Mouse (Mus musculus): ENCODE measurements around the gene Alpk1. TPM values are rescaled to one million over a fixed set of nuclear protein-coding genes. Genes with fewer than 3 reads are reported as not detected.

The Alpk1 gene
- polyA plus RNA-seq, 1 experiment from 2014 or later, result 1.2 TPM

- 0 out of 2 replicates have a peak, but pooled peaks have one; percentile 47 for ATAC-seq (ENCODE audit: low read depth)
- H3K27ac ChIP-seq (replicated peaks; ENCODE audit: low read depth, low read length), result no peak overlapping the region
- H3K4me3 ChIP-seq (ENCODE audit: low read depth, low read length), result no peak overlapping the region
- H3K36me3 ChIP-seq (ENCODE audit: control insufficient read depth, insufficient read depth, low read length), result no peaks in the 10 kb centered on the region
- 16% methylated on average over 8 of the region's 8 CpGs for WGBS
- peak; percentile 79 for DNase-seq (ENCODE audit: low spot score)
- H3K9me3 ChIP-seq (ENCODE audit: control insufficient read depth, low read length), result no peaks in the 10 kb centered on the region
- no peak overlapping the region for H3K4me2 ChIP-seq (ENCODE audit: low read depth, low read length)
- no peaks in the 10 kb centered on the region for H3K4me1 ChIP-seq (ENCODE audit: control insufficient read depth, insufficient read depth, low read length)
- H3K27me3 ChIP-seq (replicated peaks; ENCODE audit: control insufficient read depth, insufficient read depth, low read length), result 0 out of 2 replicates have a peak, but pooled peaks cover 5% of the 10 kb centered on the region
- H3K9ac ChIP-seq (ENCODE audit: low read depth, low read length), result no peak overlapping the region
These were observed 21.1 kb downstream of the Alpk1 start for GRCm38 (mm10) chr3:127759212-127759611.

GRCm38 (mm10) chr3:127758806-127759205, 21.5 kb downstream of the Alpk1 start:
- DNase-seq (ENCODE audit: low spot score) (no peak), ATAC-seq (ENCODE audit: low read depth) (no peak)
- Histone ChIP-seq H3K4me2 (ENCODE audit: low read depth, low read length) (no peak overlapping the region), H3K9me3 (ENCODE audit: control insufficient read depth, low read length) (no peaks in the 10 kb centered on the region), H3K9ac (ENCODE audit: low read depth, low read length) (no peak overlapping the region), H3K4me1 (ENCODE audit: control insufficient read depth, insufficient read depth, low read length) (no peaks in the 10 kb centered on the region), H3K27ac (replicated peaks; ENCODE audit: low read depth, low read length) (no peak overlapping the region), H3K27me3 (replicated peaks; ENCODE audit: control insufficient read depth, insufficient read depth, low read length) (0 out of 2 replicates have a peak, but pooled peaks cover 5% of the 10 kb centered on the region), H3K36me3 (ENCODE audit: control insufficient read depth, insufficient read depth, low read length) (no peaks in the 10 kb centered on the region), H3K4me3 (ENCODE audit: low read depth, low read length) (no peak overlapping the region)
- 55% methylated on average over 4 of the region's 4 CpGs for WGBS

- Histone ChIP-seq H3K36me3 (ENCODE audit: control insufficient read depth, insufficient read depth, low read length) (no peaks in the 10 kb centered on the region), H3K4me2 (ENCODE audit: low read depth, low read length) (no peak overlapping the region), H3K9me3 (ENCODE audit: control insufficient read depth, low read length) (no peaks in the 10 kb centered on the region), H3K9ac (ENCODE audit: low read depth, low read length) (no peak overlapping the region), H3K4me3 (ENCODE audit: low read depth, low read length) (no peak overlapping the region), H3K27me3 (replicated peaks; ENCODE audit: control insufficient read depth, insufficient read depth, low read length) (0 out of 2 replicates have a peak, but pooled peaks cover 5% of the 10 kb centered on the region), H3K4me1 (ENCODE audit: control insufficient read depth, insufficient read depth, low read length) (no peaks in the 10 kb centered on the region), H3K27ac (replicated peaks; ENCODE audit: low read depth, low read length) (no peak overlapping the region)
- no peak for DNase-seq (ENCODE audit: low spot score)
- no peak for ATAC-seq (ENCODE audit: low read depth)
These were observed 22.4 kb downstream of the Alpk1 start for GRCm38 (mm10) chr3:127757886-127758301.

- Histone ChIP-seq H3K36me3 (ENCODE audit: control insufficient read depth, insufficient read depth, low read length) (no peaks in the 10 kb centered on the region), H3K27ac (replicated peaks; ENCODE audit: low read depth, low read length) (no peak overlapping the region), H3K4me3 (ENCODE audit: low read depth, low read length) (no peak overlapping the region), H3K9ac (ENCODE audit: low read depth, low read length) (no peak overlapping the region), H3K9me3 (ENCODE audit: control insufficient read depth, low read length) (no peaks in the 10 kb centered on the region), H3K4me1 (ENCODE audit: control insufficient read depth, insufficient read depth, low read length) (no peaks in the 10 kb centered on the region), H3K27me3 (replicated peaks; ENCODE audit: control insufficient read depth, insufficient read depth, low read length) (peaks cover 5% of the 10 kb centered on the region; the same call in 1 of the 2 replicates), H3K4me2 (ENCODE audit: low read depth, low read length) (no peak overlapping the region)
- DNase-seq (ENCODE audit: low spot score) (no peak), ATAC-seq (ENCODE audit: low read depth) (no peak)
- WGBS, result 79% methylated on average over 6 of the region's 6 CpGs
These were observed 23.9 kb downstream of the Alpk1 start for GRCm38 (mm10) chr3:127756458-127756857.

- Histone ChIP-seq H3K4me3 (ENCODE audit: low read depth, low read length) (peak overlapping the region; percentile 23), H3K9me3 (ENCODE audit: control insufficient read depth, low read length) (no peaks in the 10 kb centered on the region), H3K27me3 (replicated peaks; ENCODE audit: control insufficient read depth, insufficient read depth, low read length) (peaks cover 39% of the 10 kb centered on the region), H3K9ac (ENCODE audit: low read depth, low read length) (no peak overlapping the region), H3K4me2 (ENCODE audit: low read depth, low read length) (peak overlapping the region; percentile 47), H3K4me1 (ENCODE audit: control insufficient read depth, insufficient read depth, low read length) (peaks cover 11% of the 10 kb centered on the region), H3K27ac (replicated peaks; ENCODE audit: low read depth, low read length) (no peak overlapping the region), H3K36me3 (ENCODE audit: control insufficient read depth, insufficient read depth, low read length) (no peaks in the 10 kb centered on the region)
- ATAC-seq (ENCODE audit: low read depth) (0 out of 2 replicates have a peak, but pooled peaks have one; percentile 68), DNase-seq (ENCODE audit: low spot score) (peak; percentile 36)
- WGBS, result 10% methylated on average over 12 of the region's 12 CpGs
These were observed 30.3 kb downstream of the Alpk1 start for GRCm38 (mm10) chr3:127749981-127750562.

- 6% methylated on average over 9 of the region's 9 CpGs for WGBS
- no peaks in the 10 kb centered on the region for H3K36me3 ChIP-seq (ENCODE audit: control insufficient read depth, insufficient read depth, low read length)
- peak overlapping the region; percentile 13; the same call in 1 of the 2 replicates for H3K4me3 ChIP-seq (ENCODE audit: low read depth, low read length)
- peak overlapping the region; percentile 47 for H3K4me2 ChIP-seq (ENCODE audit: low read depth, low read length)
- ATAC-seq (ENCODE audit: low read depth), result no peak
- no peak overlapping the region for H3K9ac ChIP-seq (ENCODE audit: low read depth, low read length)
- H3K27ac ChIP-seq (replicated peaks; ENCODE audit: low read depth, low read length), result no peak overlapping the region
- peaks cover 11% of the 10 kb centered on the region for H3K4me1 ChIP-seq (ENCODE audit: control insufficient read depth, insufficient read depth, low read length)
- H3K9me3 ChIP-seq (ENCODE audit: control insufficient read depth, low read length), result no peaks in the 10 kb centered on the region
- no peak for DNase-seq (ENCODE audit: low spot score)
- peaks cover 39% of the 10 kb centered on the region for H3K27me3 ChIP-seq (replicated peaks; ENCODE audit: control insufficient read depth, insufficient read depth, low read length)
These were observed 31.1 kb downstream of the Alpk1 start for GRCm38 (mm10) chr3:127749266-127749665.

GRCm38 (mm10) chr3:127748644-127749043, 31.7 kb downstream of the Alpk1 start:
- no peaks in the 10 kb centered on the region for H3K36me3 ChIP-seq (ENCODE audit: control insufficient read depth, insufficient read depth, low read length)
- H3K27ac ChIP-seq (replicated peaks; ENCODE audit: low read depth, low read length), result no peak overlapping the region
- H3K4me3 ChIP-seq (ENCODE audit: low read depth, low read length), result no peak overlapping the region
- no peaks in the 10 kb centered on the region for H3K9me3 ChIP-seq (ENCODE audit: control insufficient read depth, low read length)
- H3K4me2 ChIP-seq (ENCODE audit: low read depth, low read length), result no peak overlapping the region
- ATAC-seq (ENCODE audit: low read depth), result no peak
- H3K4me1 ChIP-seq (ENCODE audit: control insufficient read depth, insufficient read depth, low read length), result peaks cover 11% of the 10 kb centered on the region
- H3K27me3 ChIP-seq (replicated peaks; ENCODE audit: control insufficient read depth, insufficient read depth, low read length), result peaks cover 39% of the 10 kb centered on the region
- no peak for DNase-seq (ENCODE audit: low spot score)
- no peak overlapping the region for H3K9ac ChIP-seq (ENCODE audit: low read depth, low read length)
- WGBS, result 44% methylated on average over 4 of the region's 4 CpGs

- H3K27me3 ChIP-seq (replicated peaks; ENCODE audit: control insufficient read depth, insufficient read depth, low read length), result peaks cover 39% of the 10 kb centered on the region
These were observed 34.3 kb downstream of the Alpk1 start for GRCm38 (mm10) chr3:127745911-127746640.

More at GRCm38 (mm10) chr3:127745911-127746640, 34.3 kb downstream of the Alpk1 start:
- no peaks in the 10 kb centered on the region for H3K36me3 ChIP-seq (ENCODE audit: control insufficient read depth, insufficient read depth, low read length)
- H3K27ac ChIP-seq (replicated peaks; ENCODE audit: low read depth, low read length), result no peak overlapping the region
- peaks cover 7% of the 10 kb centered on the region; the same call in 1 of the 2 replicates for H3K9me3 ChIP-seq (ENCODE audit: control insufficient read depth, low read length)
- no peak overlapping the region for H3K4me2 ChIP-seq (ENCODE audit: low read depth, low read length)
- H3K4me1 ChIP-seq (ENCODE audit: control insufficient read depth, insufficient read depth, low read length), result peaks cover 11% of the 10 kb centered on the region
- ATAC-seq (ENCODE audit: low read depth) (peak; percentile 30), DNase-seq (ENCODE audit: low spot score) (no peak)
- no peak overlapping the region for H3K4me3 ChIP-seq (ENCODE audit: low read depth, low read length)
- 12% methylated on average over 16 of the region's 16 CpGs for WGBS
- no peak overlapping the region for H3K9ac ChIP-seq (ENCODE audit: low read depth, low read length)

Measured in embryonic facial prominence, embryonic 14.5 days (tissue).